Mouse (Mus musculus) brain, embryonic 14.5 days (tissue): Measurements from ENCODE around the gene Lrba.

ENCODE experiments used
- CTCF ChIP-seq: fragments of 200-500 bp; IDR thresholded peaks from 2 replicates; pipeline ENCODE4 v1.5.1; 2012; ENCODE audit warnings: inconsistent platforms, mild to moderate bottlenecking, moderate library complexity, borderline replicate concordance; ENCODE audit not compliant: insufficient read depth, insufficient read length; ENCODE audit errors: extremely low read depth
- POLR2A ChIP-seq: fragments of 200-500 bp; IDR thresholded peaks from 2 replicates; pipeline ENCODE4 v1.6.1; 2012; ENCODE audit warnings: mild to moderate bottlenecking, inconsistent platforms, borderline replicate concordance; ENCODE audit not compliant: poor library complexity, insufficient read depth, insufficient read length, severe bottlenecking; ENCODE audit errors: extremely low read depth

- TF ChIP-seq CTCF (no peak), POLR2A (no peak)
These were observed 377.8 kb downstream of the Lrba start for GRCm38 (mm10) chr3:86602284-86602683.
